13 mouse cellular contexts compared by ENCODE assay signal in the genomic region with DNA sequence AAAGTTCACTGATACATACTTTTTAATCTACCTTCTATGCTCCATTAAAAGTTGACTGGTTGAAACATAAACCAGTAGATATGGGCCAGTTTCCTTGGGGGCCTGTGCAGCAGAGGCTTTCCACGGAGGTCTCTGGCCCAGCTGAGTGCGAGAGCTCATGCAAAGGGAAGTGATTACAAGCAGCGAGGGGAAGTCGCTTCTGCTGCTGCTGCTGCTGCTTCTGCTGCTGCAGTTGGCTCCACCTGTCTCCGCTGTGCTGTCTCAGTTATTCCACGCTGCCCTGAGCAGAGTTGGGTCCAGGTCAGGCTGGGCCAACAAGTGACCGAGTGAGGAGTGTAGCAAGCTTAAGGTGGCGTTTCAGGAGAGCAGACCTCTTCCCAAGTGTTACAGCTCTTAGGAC. TPM values are rescaled to one million over a fixed set of nuclear protein-coding genes. Genes with fewer than 3 reads are reported as not detected.
DNase-seq lines count a peak whose midpoint lies in the region; ATAC-seq and TF ChIP-seq lines count a peak whose summit lies in the region.
"Had no signal": no experiment of that assay in that cellular context is flagged by ENCODE, and none has a peak within 500 bp of the region (broad histone marks: within the 10 kb centered on the region; RNA-seq: fewer than 3 reads in every experiment).

No protein-coding gene starts in this region.

- H3K36me3 ChIP-seq in spleen, adult 2 months (ENCODE audit: control insufficient read depth, insufficient read depth, low read length): peaks cover 3% of the 10 kb centered on the region; the same call in 1 of the 2 replicates
- H3K36me3 ChIP-seq in forebrain, embryonic 12.5 days (replicated peaks): peaks cover 52% of the 10 kb centered on the region

- peak; percentile 82 for ATAC-seq in granulocyte monocyte progenitor cell, adult 5-6 weeks (replicated peaks; ENCODE audit: poor library complexity, severe bottlenecking)
- no peak for ATAC-seq in forebrain, embryonic 12.5 days (ENCODE audit: low FRiP score)

- H3K27ac ChIP-seq in spleen, adult 2 months (ENCODE audit: insufficient read depth, low read length): peak overlapping the region; percentile 75
- no peak overlapping the region for H3K27ac ChIP-seq in forebrain, embryonic 12.5 days
- H3K27ac ChIP-seq: embryonic facial prominence, embryonic 13.5 days; limb, embryonic 12.5 days had no signal

- peaks cover 16% of the 10 kb centered on the region; the same call in 1 of the 2 replicates for H3K4me1 ChIP-seq in spleen, adult 2 months (ENCODE audit: control insufficient read depth, insufficient read depth, insufficient read length)
- no peaks in the 10 kb centered on the region for H3K4me1 ChIP-seq in forebrain, embryonic 12.5 days
- H3K4me1 ChIP-seq: embryonic facial prominence, embryonic 13.5 days; limb, embryonic 12.5 days had no signal

- WGBS in spleen, adult 2 months: 37% methylated on average over 8 of the region's 8 CpGs
- 93% methylated on average over 8 of the region's 8 CpGs for WGBS in forebrain, embryonic 12.5 days

- H3K27me3 ChIP-seq in spleen, adult 2 months (ENCODE audit: control insufficient read depth, insufficient read depth, low read length): no peaks in the 10 kb centered on the region
- H3K27me3 ChIP-seq in forebrain, embryonic 12.5 days: no peaks in the 10 kb centered on the region
- H3K27me3 ChIP-seq: embryonic facial prominence, embryonic 13.5 days; limb, embryonic 12.5 days had no signal

- DNase-seq in spleen, adult 2 months (ENCODE audit: low read depth in 1 of 2, low spot score in 2 of 2): peak in 1 of 2 experiments; percentile 44
- DNase-seq in spleen, adult 12 weeks (ENCODE audit: low spot score): no peak
- DNase-seq in spleen, postnatal 36 days (ENCODE audit: low spot score in 2 of 2): peak; percentile 45 to 55
- no peak for DNase-seq in heart, postnatal 14 days
- no peak for DNase-seq in ovary, postnatal 10 days (ENCODE audit: low spot score)
- DNase-seq: adrenal gland, adult 2 months; cerebellum, postnatal 25 days; right cerebral cortex, postnatal 4 days had no signal

- no peak overlapping the region for H3K4me3 ChIP-seq in spleen, adult 2 months (ENCODE audit: extremely low read depth, insufficient read depth, insufficient read length)
- H3K4me3 ChIP-seq in forebrain, embryonic 12.5 days (replicated peaks): no peak overlapping the region
- H3K4me3 ChIP-seq: embryonic facial prominence, embryonic 13.5 days; limb, embryonic 12.5 days had no signal

- no peak for TF ChIP-seq POLR2A in spleen, adult 2 months (IDR thresholded peaks at IDR 0.05; ENCODE audit: low read depth, low read length)

- no peak for TF ChIP-seq CTCF in spleen, adult 2 months (IDR thresholded peaks at IDR 0.05; ENCODE audit: extremely low read depth, insufficient read depth, insufficient read length, insufficient replicate concordance)

- no peak overlapping the region for H3K4me2 ChIP-seq in forebrain, embryonic 12.5 days
- H3K4me2 ChIP-seq: embryonic facial prominence, embryonic 13.5 days; limb, embryonic 12.5 days; midbrain, embryonic 11.5 days had no signal

- no peak overlapping the region for H3K9ac ChIP-seq in forebrain, embryonic 12.5 days
- H3K9ac ChIP-seq: embryonic facial prominence, embryonic 13.5 days; limb, embryonic 12.5 days had no signal

- intact Hi-C loops in heart, postnatal 14 days (cut with DNase I): no loop called here

- H3K9me3 ChIP-seq in forebrain, embryonic 12.5 days: no peaks in the 10 kb centered on the region
- H3K9me3 ChIP-seq: embryonic facial prominence, embryonic 13.5 days; limb, embryonic 12.5 days had no signal

RNA-seq across cellular contexts. Expression of a gene that starts 27.3 kb away (rescaled TPM):
- 12.2 and 14.4 TPM in 2 replicates for polyA plus RNA-seq in spleen, adult 2 months (2012; rRNA removed)
- 20.5 and 20.9 TPM in 2 replicates for total RNA-seq in granulocyte monocyte progenitor cell, adult 5-6 weeks (2014; fragmentation: Nextera tagmentation)
- 14.2 and 23.8 TPM in 2 replicates for total RNA-seq in granulocyte monocyte progenitor cell, adult 5-6 weeks (2017)
- polyA plus RNA-seq in forebrain, embryonic 12.5 days (2016; fragmentation: Nextera tagmentation; extraction: Ambion mirVana): 44.2 and 46.6 TPM in 2 replicates
- total RNA-seq in heart, postnatal 14 days (2021): 10 to 100 TPM; 88.3 to 89.1 TPM

Comparison
In these comparisons a context has a peak if more than half of its experiments do, and no peak if none do; other contexts are left out.
1. DNase-seq: peak in spleen, postnatal 36 days (2 of 2); none in spleen, adult 12 weeks (single experiment), heart, postnatal 14 days (0 of 2) and ovary, postnatal 10 days (single experiment).